Comparison of ENCODE assay signal across 7 mouse cellular contexts in the genomic region with DNA sequence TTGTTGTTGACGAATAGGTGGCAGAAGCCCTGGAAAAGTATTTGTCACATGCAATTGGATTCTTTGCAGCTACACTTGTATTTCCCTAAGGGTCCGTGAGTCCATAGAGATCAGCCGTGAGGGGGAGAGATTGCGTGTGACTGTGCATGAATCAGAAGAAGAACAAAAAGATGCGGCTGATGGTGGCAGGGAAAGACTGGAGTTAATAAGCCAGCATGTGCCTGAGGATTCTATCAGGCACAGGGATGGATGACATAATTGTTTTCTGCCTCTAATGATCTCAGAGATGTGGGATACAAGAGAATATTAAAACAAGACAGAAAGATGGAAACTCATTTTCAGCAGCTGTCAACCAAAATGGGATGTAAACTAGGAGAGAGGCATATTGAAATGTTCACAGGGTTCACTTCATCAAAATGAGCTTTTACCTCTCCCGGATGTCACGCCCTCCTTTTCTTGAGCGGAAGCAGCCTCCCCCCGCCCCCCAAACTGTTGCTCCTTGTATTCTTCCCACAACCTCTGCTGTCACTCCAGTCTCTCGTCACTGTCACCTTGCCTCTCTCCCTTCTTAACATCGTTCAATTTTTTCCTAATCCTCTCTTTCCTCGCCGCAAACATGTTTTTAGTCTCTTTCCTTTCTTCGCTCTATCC.
DNase-seq lines count a peak whose midpoint lies in the region; ATAC-seq lines count a peak whose summit lies in the region.

No protein-coding gene starts in this region.

- H3K9me3 ChIP-seq in megakaryocyte, embryonic 14.5 days, result no peaks in the 10 kb centered on the region
- H3K9me3 ChIP-seq in embryonic facial prominence, embryonic 15.5 days (replicated peaks), result no peaks in the 10 kb centered on the region
- no peaks in the 10 kb centered on the region for H3K9me3 ChIP-seq in hindbrain, embryonic 15.5 days
- no peaks in the 10 kb centered on the region for H3K9me3 ChIP-seq in midbrain, embryonic 14.5 days (ENCODE audit: control insufficient read depth, low read length)

- 19% methylated on average over 14 of the region's 14 CpGs for WGBS in embryonic facial prominence, embryonic 15.5 days
- 14% methylated on average over 14 of the region's 14 CpGs for WGBS in hindbrain, embryonic 15.5 days
- WGBS in midbrain, embryonic 14.5 days, result 12% methylated on average over 14 of the region's 14 CpGs

- peak; percentile 81 for DNase-seq in midbrain, embryonic 14.5 days
- DNase-seq in urinary bladder, adult 2 months (ENCODE audit: low spot score), result no peak
- no peak for DNase-seq in gastrocnemius, adult 8-10 months (ENCODE audit: low spot score in 2 of 2)

- H3K36me3 ChIP-seq in megakaryocyte, embryonic 14.5 days (replicated peaks; ENCODE audit: low read length), result no peaks in the 10 kb centered on the region
- H3K36me3 ChIP-seq in embryonic facial prominence, embryonic 15.5 days, result no peaks in the 10 kb centered on the region
- H3K36me3 ChIP-seq in hindbrain, embryonic 15.5 days, result no peaks in the 10 kb centered on the region
- no peaks in the 10 kb centered on the region for H3K36me3 ChIP-seq in midbrain, embryonic 14.5 days (ENCODE audit: control insufficient read depth, insufficient read depth, low read length)

- no peak for ATAC-seq in megakaryocyte, adult 5-6 weeks (ENCODE audit: poor library complexity, severe bottlenecking)
- ATAC-seq in embryonic facial prominence, embryonic 15.5 days (ENCODE audit: insufficient number of reproducible peaks, low FRiP score, low TSS enrichment, low read depth), result no peak
- ATAC-seq in hindbrain, embryonic 15.5 days (ENCODE audit: low FRiP score, low read depth), result peak; percentile 71
- peak; percentile 71 for ATAC-seq in midbrain, embryonic 14.5 days (ENCODE audit: low FRiP score, low TSS enrichment)

- H3K4me3 ChIP-seq in megakaryocyte, embryonic 14.5 days (replicated peaks), result peak overlapping the region; percentile 90
- H3K4me3 ChIP-seq in embryonic facial prominence, embryonic 15.5 days (replicated peaks), result peak overlapping the region; percentile 55
- H3K4me3 ChIP-seq in hindbrain, embryonic 15.5 days, result peak overlapping the region; percentile 49
- H3K4me3 ChIP-seq in midbrain, embryonic 14.5 days (replicated peaks; ENCODE audit: low read depth, low read length), result peak overlapping the region; percentile 51

- peak overlapping the region; percentile 78; the same call in 1 of the 2 replicates for H3K27ac ChIP-seq in embryonic facial prominence, embryonic 15.5 days (replicated peaks)
- peak overlapping the region; percentile 99 for H3K27ac ChIP-seq in hindbrain, embryonic 15.5 days (replicated peaks)
- peak overlapping the region; percentile 100 for H3K27ac ChIP-seq in midbrain, embryonic 14.5 days (replicated peaks; ENCODE audit: low read depth, low read length)

- peak overlapping the region; percentile 85 for H3K4me2 ChIP-seq in embryonic facial prominence, embryonic 15.5 days (replicated peaks)
- H3K4me2 ChIP-seq in hindbrain, embryonic 15.5 days, result peak overlapping the region; percentile 78
- H3K4me2 ChIP-seq in midbrain, embryonic 14.5 days (ENCODE audit: low read length), result peak overlapping the region; percentile 90

- H3K4me1 ChIP-seq in megakaryocyte, embryonic 14.5 days, result peaks cover 16% of the 10 kb centered on the region
- H3K4me1 ChIP-seq in embryonic facial prominence, embryonic 15.5 days, result peaks cover 7% of the 10 kb centered on the region; the same call in 1 of the 2 replicates
- H3K4me1 ChIP-seq in hindbrain, embryonic 15.5 days (replicated peaks), result peaks cover 23% of the 10 kb centered on the region
- H3K4me1 ChIP-seq in midbrain, embryonic 14.5 days (ENCODE audit: control insufficient read depth, insufficient read depth, low read length), result peaks cover 14% of the 10 kb centered on the region

- H3K27me3 ChIP-seq in megakaryocyte, embryonic 14.5 days (replicated peaks), result peaks cover 17% of the 10 kb centered on the region
- no peaks in the 10 kb centered on the region for H3K27me3 ChIP-seq in embryonic facial prominence, embryonic 15.5 days
- H3K27me3 ChIP-seq in hindbrain, embryonic 15.5 days, result no peaks in the 10 kb centered on the region
- H3K27me3 ChIP-seq in midbrain, embryonic 14.5 days (ENCODE audit: control insufficient read depth, insufficient read depth, low read length), result no peaks in the 10 kb centered on the region

- H3K9ac ChIP-seq in embryonic facial prominence, embryonic 15.5 days, result no peak overlapping the region; the same call in 1 of the 2 replicates
- H3K9ac ChIP-seq in hindbrain, embryonic 15.5 days, result peak overlapping the region; percentile 79
- peak overlapping the region; percentile 95 for H3K9ac ChIP-seq in midbrain, embryonic 14.5 days (replicated peaks; ENCODE audit: low read length)

Comparison
In these comparisons a context has a peak if more than half of its experiments do, and no peak if none do; other contexts are left out.
1. ATAC-seq: peak in hindbrain, embryonic 15.5 days (single experiment) and midbrain, embryonic 14.5 days (single experiment); none in megakaryocyte, adult 5-6 weeks (single experiment) and embryonic facial prominence, embryonic 15.5 days (single experiment).
2. Peak in every context shown above with its lines, with median percentiles within 50 percentile points of each other: H3K4me3 ChIP-seq, H3K27ac ChIP-seq and H3K4me2 ChIP-seq.